Mouse (Mus musculus) kidney, embryonic 15.5 days (tissue): Measurements from ENCODE around the gene Selplg. TPM values are rescaled to one million over a fixed set of nuclear protein-coding genes. Genes with fewer than 3 reads are reported as not detected.

Experiments
- ATAC-seq: fragments of 200-750 bp; cut with Nextera tagmentation; replicated peaks from 2 replicates; pipeline ENCODE4 v1.8.0; 2017; ENCODE audit warnings: moderate TSS enrichment; ENCODE audit not compliant: low FRiP score
- H3K27ac ChIP-seq: fragments of 300-500 bp; sonication (generic); 2 replicates; pipeline ENCODE4 v1.5.1; 2015; ENCODE audit warnings: mild to moderate bottlenecking, inconsistent platforms
- H3K27me3 ChIP-seq: fragments of 300-500 bp; sonication (generic); 2 replicates; pipeline ENCODE4 v1.6.1; 2015; ENCODE audit warnings: inconsistent platforms
- H3K36me3 ChIP-seq: fragments of 300-500 bp; sonication (generic); 2 replicates; pipeline ENCODE4 v1.6.1; 2015; ENCODE audit warnings: inconsistent platforms
- H3K4me1 ChIP-seq: fragments of 300-500 bp; sonication (generic); 2 replicates; pipeline ENCODE4 v1.6.1; 2015; ENCODE audit warnings: inconsistent platforms
- H3K4me2 ChIP-seq: fragments of 300-500 bp; sonication (generic); 2 replicates; pipeline ENCODE4 v1.6.1; 2015; ENCODE audit warnings: moderate library complexity, mild to moderate bottlenecking, inconsistent platforms
- H3K4me3 ChIP-seq: fragments of 300-500 bp; sonication (generic); replicated peaks from 2 replicates; pipeline ENCODE4 v1.5.1; 2015; ENCODE audit warnings: mild to moderate bottlenecking, inconsistent platforms
- H3K9ac ChIP-seq: fragments of 300-500 bp; sonication (generic); 2 replicates; pipeline ENCODE4 v1.6.1; 2015; ENCODE audit warnings: mild to moderate bottlenecking, inconsistent platforms
- H3K9me3 ChIP-seq: fragments of 300-500 bp; sonication (generic); replicated peaks from 2 replicates; pipeline ENCODE4 v1.6.1; 2016; ENCODE audit warnings: inconsistent platforms
- WGBS: fragments of 180-500 bp; shearing (Covaris S2); methylation state at CpG from one replicate; pipeline ENCODE4 v1.1.7; 2015; ENCODE audit warnings: mixed read lengths; 5-methylcytosine and 5-hydroxymethylcytosine counted together
- polyA plus RNA-seq: library from polyadenylated mRNA; unstranded; fragments of >200 nt; fragmentation: Nextera tagmentation; extraction: Ambion mirVana; gene quantifications from 2 replicates; pipeline ENCODE4 v1.2.1, GENCODE M21; 2015

Gene Selplg
- polyA plus RNA-seq: 1.5 and 2.2 TPM in 2 replicates

DNA sequence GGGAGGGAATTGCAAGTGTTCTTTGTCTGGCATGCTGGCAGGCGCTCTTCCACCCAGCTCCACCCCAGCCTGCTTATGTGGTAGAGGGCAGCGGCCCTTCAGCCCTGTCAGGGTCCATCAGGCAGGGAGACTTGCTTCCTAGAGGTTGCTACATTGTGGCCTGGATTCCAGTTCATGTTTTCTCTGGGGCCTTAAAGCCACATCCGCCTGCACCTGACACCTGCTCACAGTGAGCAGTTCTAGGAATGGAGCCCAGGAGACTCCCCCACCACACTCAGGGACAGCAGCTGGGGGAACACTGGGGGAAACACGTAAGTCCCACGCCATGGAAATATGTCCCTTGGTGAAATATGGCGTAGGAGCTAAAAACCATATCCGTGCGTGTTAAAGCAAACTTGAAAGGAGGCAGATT, at the start of gene Selplg:
Gene Selplg (minus strand): TSS at position 155 of the 412 bp plus-strand sequence.
- peaks cover 16% of the 10 kb centered on the region; the same call in 1 of the 2 replicates for H3K4me1 ChIP-seq
- 28% methylated on average over 8 of the region's 8 CpGs for WGBS
- no peaks in the 10 kb centered on the region for H3K36me3 ChIP-seq
- H3K4me3 ChIP-seq: no peak within 1 kb of the TSS
- no peak within 1 kb of the TSS for H3K27ac ChIP-seq
- H3K9me3 ChIP-seq: no peaks in the 10 kb centered on the region
- H3K27me3 ChIP-seq: no peaks in the 10 kb centered on the region
- peak within 1 kb of the TSS; percentile 30; the same call in 1 of the 2 replicates for H3K4me2 ChIP-seq
- ATAC-seq: 0 out of 2 replicates have a peak, but pooled peaks have one; percentile 37
- no peak within 1 kb of the TSS for H3K9ac ChIP-seq

DNA sequence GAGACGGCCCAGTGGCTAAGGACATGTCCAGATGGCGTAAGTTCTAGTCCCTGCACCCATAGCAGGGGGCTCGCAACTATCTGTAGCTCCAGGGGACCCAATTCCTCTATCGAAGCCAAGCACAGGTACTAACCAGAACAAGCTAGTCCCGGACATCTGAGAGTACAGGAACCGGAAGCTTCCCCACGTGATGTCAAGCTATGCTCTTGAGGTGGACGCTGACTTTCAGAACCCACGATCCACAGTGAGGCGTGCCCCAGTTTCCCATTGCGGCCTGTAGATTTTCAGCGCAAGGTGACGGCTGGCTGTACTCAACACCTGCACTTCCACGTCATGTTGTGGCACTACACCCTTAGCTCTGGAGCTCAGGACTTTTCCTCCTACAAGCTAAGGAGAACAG, 48.7 kb upstream of the Selplg start:
- 92% methylated on average over 14 of the region's 14 CpGs for WGBS
- ATAC-seq: no peak
- Histone ChIP-seq H3K4me3 (no peak overlapping the region), H3K9me3 (no peaks in the 10 kb centered on the region), H3K27me3 (no peaks in the 10 kb centered on the region), H3K9ac (no peak overlapping the region), H3K4me1 (peaks cover 43% of the 10 kb centered on the region), H3K27ac (no peak overlapping the region), H3K4me2 (no peak overlapping the region), H3K36me3 (peaks cover 46% of the 10 kb centered on the region)

DNA sequence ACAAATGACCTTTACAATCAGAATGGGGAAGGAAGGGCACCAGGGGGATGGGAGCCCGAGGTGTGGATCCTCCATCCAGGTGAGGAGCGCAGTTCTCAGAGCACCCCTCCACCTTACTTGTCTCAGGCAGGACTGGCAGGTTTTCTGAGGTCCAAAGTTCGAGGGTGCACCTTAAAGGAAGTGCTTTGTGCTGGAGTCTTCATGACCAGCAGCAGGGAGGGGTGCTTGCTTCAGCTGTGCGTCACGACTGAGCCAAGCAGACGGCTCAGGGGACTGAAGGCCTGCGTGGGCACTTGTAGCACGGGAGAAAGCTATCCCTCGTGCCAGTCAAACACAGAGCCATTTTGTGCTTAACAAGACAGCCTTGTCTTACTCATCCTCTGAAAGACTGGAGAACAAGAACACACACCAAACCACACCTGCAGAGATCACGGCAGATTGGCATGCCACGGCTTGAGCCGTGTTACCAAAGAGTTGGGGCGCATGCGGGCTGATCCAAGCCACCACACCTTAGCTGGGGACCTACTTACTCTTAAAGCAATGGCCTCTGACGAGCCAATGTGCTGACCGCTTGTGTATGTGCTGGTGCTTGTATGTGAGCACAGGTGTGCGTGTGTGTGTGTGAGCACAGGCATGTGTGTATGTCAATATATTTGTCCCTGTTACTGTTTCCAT, 46.6 kb upstream of the Selplg start:
- Histone ChIP-seq H3K4me1 (peaks cover 41% of the 10 kb centered on the region), H3K27me3 (no peaks in the 10 kb centered on the region), H3K9ac (no peak overlapping the region), H3K9me3 (no peaks in the 10 kb centered on the region), H3K4me3 (no peak overlapping the region), H3K36me3 (peaks cover 62% of the 10 kb centered on the region), H3K27ac (no peak overlapping the region), H3K4me2 (no peak overlapping the region)
- no peak for ATAC-seq
- 91% methylated on average over 17 of the region's 17 CpGs for WGBS

GRCm38 (mm10) chr5:113877565-113877964, 45.1 kb upstream of the Selplg start:
- no peak for ATAC-seq
- H3K4me2 ChIP-seq: no peak overlapping the region
- peaks cover 62% of the 10 kb centered on the region for H3K36me3 ChIP-seq
- no peak overlapping the region for H3K27ac ChIP-seq
- no peak overlapping the region for H3K9ac ChIP-seq
- H3K4me3 ChIP-seq: no peak overlapping the region
- no peaks in the 10 kb centered on the region for H3K9me3 ChIP-seq
- 46% methylated on average over 3 of the region's 3 CpGs for WGBS
- no peaks in the 10 kb centered on the region for H3K27me3 ChIP-seq
- H3K4me1 ChIP-seq: peaks cover 43% of the 10 kb centered on the region

DNA sequence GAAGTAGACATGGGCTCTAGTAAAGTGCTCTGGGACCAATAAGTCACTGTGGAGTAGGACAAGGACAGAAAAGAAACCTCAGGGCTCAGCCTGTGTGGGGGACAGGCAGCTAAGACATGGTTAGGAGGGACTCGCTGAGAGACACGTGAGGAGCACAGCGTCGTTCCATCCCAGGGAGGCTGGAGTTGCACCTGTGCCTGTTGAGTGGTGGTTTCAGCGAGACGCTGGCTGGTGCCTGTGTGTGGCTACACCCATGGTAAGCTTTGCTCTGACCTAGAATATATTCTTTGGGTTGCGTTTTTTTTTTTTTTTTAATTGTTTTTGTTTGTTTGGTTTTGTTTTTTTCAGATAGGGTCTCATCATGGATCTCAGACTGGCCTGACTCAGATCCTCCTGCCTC, 43.7 kb upstream of the Selplg start:
- H3K4me1 ChIP-seq: peaks cover 52% of the 10 kb centered on the region
- no peak overlapping the region for H3K4me3 ChIP-seq
- no peak overlapping the region for H3K27ac ChIP-seq
- no peaks in the 10 kb centered on the region for H3K9me3 ChIP-seq
- no peak overlapping the region for H3K4me2 ChIP-seq
- H3K9ac ChIP-seq: no peak overlapping the region
- no peaks in the 10 kb centered on the region for H3K27me3 ChIP-seq
- no peak for ATAC-seq
- 92% methylated on average over 7 of the region's 7 CpGs for WGBS
- H3K36me3 ChIP-seq: peaks cover 52% of the 10 kb centered on the region

GRCm38 (mm10) chr5:113875625-113876024, 43.2 kb upstream of the Selplg start:
- 93% methylated on average over 4 of the region's 4 CpGs for WGBS
- Histone ChIP-seq H3K4me3 (no peak overlapping the region), H3K27me3 (no peaks in the 10 kb centered on the region), H3K36me3 (peaks cover 47% of the 10 kb centered on the region), H3K4me1 (peaks cover 58% of the 10 kb centered on the region), H3K9me3 (no peaks in the 10 kb centered on the region), H3K9ac (no peak overlapping the region), H3K4me2 (no peak overlapping the region), H3K27ac (0 out of 2 replicates have a peak overlapping the region, but pooled peaks have one; percentile 1)
- ATAC-seq: no peak

DNA sequence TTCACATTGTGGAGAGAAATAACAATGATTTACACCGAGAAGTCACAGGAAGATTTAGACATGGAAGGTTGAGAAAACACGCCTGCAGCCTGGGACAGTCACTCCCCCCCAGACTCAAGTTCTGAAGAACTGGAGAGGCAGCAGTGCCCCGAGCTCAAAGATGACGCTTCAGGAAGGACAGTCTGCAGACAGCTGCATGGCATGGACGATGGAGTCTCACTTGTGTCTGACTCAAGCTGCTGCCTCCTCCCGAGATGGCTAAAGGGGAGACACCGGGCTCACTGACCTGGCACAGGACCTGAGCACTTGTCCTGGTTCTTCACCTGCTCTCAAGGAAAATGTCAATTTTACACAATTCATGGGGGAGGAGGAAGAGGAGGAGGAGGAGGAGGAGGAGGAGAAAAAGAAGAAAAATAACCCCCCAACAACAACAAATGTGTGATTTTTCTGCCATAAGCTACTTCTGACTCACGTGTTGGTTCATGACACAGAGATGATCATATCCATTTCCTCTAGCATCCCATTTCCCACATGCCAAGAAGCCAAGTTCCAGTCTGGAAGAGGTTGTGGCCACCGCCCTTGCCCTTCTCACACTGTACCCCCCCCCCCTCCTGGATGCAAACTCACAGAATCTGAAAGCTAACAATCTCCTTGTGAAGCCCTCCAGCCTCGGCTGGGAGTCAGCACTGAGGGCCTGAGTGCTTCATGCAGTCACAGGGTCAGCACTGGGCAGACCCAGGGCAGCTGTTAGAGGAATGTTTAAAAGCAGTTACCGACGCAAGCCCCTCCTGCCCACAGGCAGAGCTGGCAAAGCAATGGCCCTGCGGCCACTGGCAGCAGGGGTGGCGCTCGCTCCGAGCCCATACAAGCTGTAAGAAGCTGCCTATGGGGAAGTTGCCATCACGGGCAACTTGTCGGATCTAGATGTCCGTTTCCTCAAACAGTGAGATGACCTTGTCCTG, 41.9 kb upstream of the Selplg start:
- H3K4me1 ChIP-seq: peaks cover 71% of the 10 kb centered on the region
- whole genome bisulfite sequencing: 47% methylated on average over 19 of the region's 19 CpGs
- peak overlapping the region; percentile 32; the same call in 1 of the 2 replicates for H3K9ac ChIP-seq
- peak overlapping the region; percentile 48 for H3K4me2 ChIP-seq
- peak overlapping the region; percentile 87 for H3K27ac ChIP-seq
- H3K9me3 ChIP-seq: no peaks in the 10 kb centered on the region
- H3K27me3 ChIP-seq: no peaks in the 10 kb centered on the region
- H3K36me3 ChIP-seq: peaks cover 35% of the 10 kb centered on the region
- no peak overlapping the region for H3K4me3 ChIP-seq
- no peak for ATAC-seq

DNA sequence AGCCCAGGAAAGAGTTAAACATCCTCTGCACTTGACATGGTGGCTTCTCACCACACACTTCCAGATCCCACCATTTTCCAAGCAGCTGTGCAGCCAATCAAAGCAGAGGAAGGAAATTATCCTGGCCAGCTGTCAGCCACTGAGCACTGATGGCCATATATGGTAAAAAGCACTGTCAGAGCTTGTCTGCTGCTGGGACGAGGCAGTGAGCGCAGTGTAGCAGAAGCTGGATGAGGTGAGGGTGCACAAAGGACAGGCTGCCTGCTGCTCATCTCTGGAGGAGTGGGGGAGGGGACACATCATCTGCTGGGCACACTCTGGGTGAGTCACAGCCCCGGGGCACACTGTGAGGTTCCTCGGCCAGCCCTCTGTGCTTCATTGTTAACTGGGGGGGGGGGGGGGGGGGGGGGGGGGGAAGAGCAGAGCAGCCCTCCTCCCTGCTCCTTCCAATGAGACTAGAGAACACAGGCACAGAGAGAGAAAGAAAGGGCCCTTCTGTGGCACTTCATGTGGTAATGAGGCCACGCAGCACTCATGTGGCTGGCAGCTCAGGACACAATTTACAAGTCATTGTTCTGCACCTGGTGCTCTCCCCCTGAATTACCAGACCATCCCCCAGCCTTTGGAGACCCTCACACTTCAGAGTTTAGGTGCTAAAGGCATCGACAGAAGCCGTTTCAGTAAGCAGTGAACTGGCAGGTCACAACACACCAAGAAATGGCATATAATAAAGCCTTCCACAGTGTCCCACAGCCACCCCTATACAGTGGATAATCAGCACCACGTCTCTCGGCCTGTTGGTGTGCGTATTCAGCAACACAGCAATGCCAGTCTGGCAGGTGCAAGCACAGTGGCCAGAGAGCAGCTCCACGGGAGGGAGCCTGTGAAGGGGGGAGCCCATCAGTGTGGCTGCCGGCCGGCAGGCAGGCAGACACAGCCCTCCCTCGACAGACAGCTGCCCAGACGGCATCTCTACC, 40.8 kb upstream of the Selplg start:
- H3K27me3 ChIP-seq: no peaks in the 10 kb centered on the region
- peaks cover 79% of the 10 kb centered on the region for H3K4me1 ChIP-seq
- peak overlapping the region; percentile 87 for H3K27ac ChIP-seq
- peak overlapping the region; percentile 48 for H3K4me2 ChIP-seq
- H3K36me3 ChIP-seq: peaks cover 25% of the 10 kb centered on the region
- WGBS: 12% methylated on average over 14 of the region's 15 CpGs
- peak overlapping the region; percentile 9 for H3K4me3 ChIP-seq
- no peaks in the 10 kb centered on the region for H3K9me3 ChIP-seq
- peak overlapping the region; percentile 32; the same call in 1 of the 2 replicates for H3K9ac ChIP-seq
- ATAC-seq: peak; percentile 89

DNA sequence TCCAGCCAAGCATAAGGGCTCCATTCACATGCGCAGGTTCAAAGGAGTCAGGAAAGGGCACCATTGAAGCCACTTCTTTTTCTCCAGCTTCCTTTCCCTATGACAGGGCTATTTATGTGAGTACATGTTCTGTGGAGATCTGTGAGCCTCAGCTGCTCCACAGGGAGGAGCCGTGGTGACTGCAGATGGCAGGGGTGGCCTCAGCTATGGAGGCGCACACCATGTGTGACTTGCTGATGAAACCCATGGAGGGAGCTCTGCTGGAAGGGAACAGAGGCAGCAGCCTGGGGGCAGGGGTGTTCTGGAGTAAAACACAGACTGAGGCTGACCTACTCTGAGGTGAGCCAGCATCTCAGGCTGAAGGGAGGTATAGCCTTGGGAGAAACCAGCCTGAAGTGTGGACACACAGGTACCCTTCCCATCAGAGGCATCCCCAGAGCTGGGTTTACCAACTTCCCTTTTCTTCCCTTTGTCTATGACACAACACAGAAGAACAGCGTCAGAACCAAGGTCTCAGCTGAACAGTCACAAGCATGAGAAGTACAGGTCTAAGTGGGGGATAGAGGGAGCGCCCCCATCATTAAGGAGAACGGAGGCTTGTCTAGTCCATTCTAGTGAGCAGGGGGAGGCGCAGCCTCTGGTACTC, 39.6 kb upstream of the Selplg start:
- Histone ChIP-seq H3K9me3 (no peaks in the 10 kb centered on the region), H3K4me3 (no peak overlapping the region), H3K27ac (peak overlapping the region; percentile 87), H3K36me3 (peaks cover 25% of the 10 kb centered on the region), H3K4me2 (no peak overlapping the region), H3K4me1 (peaks cover 82% of the 10 kb centered on the region), H3K27me3 (no peaks in the 10 kb centered on the region), H3K9ac (0 out of 2 replicates have a peak overlapping the region, but pooled peaks have one; percentile 21)
- ATAC-seq: no peak
- WGBS: 81% methylated on average over 7 of the region's 7 CpGs

DNA sequence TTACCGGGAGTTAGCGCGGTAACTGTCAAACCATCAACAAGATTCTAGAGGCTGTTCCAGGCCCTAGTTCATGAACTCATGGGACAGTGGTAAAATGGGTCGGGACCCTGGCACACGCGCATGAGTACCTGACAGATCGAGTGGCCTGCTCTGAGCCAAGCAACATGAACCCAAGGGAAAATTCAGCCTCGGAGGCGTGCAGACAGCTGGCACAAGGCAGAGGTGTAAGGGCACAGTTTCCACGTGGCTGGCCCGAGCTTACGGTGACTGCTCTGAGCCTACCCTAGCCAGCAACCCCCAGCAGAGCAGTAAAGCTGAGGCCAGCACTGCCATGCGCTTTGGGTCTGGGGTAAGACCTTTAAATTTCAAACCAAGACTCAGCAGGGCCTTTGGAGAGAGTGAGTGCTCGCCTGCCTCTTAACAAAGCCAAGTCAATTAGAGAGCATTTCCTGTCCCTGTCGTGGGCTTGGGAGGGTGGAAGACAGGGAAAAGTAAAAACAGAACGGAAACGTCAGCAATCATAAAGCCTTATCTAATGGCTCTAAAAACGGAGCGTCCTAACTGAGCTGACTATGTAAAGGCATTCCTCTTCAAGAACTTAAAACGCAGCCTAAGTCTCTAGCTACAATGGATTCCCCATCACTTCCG, 38.1 kb upstream of the Selplg start:
- ATAC-seq: no peak
- Histone ChIP-seq H3K27ac (peak overlapping the region; percentile 87), H3K4me1 (peaks cover 75% of the 10 kb centered on the region), H3K27me3 (no peaks in the 10 kb centered on the region), H3K4me2 (no peak overlapping the region), H3K9ac (0 out of 2 replicates have a peak overlapping the region, but pooled peaks have one; percentile 3), H3K36me3 (peaks cover 10% of the 10 kb centered on the region), H3K9me3 (no peaks in the 10 kb centered on the region), H3K4me3 (no peak overlapping the region)
- WGBS: 31% methylated on average over 21 of the region's 21 CpGs
